Mouse (Mus musculus) liver, embryonic 12.5 days (tissue): ENCODE results near the gene Krtap13. TPM values are rescaled to one million over a fixed set of nuclear protein-coding genes. Genes with fewer than 3 reads are reported as not detected.
"Not testable (repeated sequence)": the region's sequence is repeated elsewhere in the genome, so short reads cannot be mapped to it uniquely, and the experiment has no call there.

Experiments
- ATAC-seq: fragments of 200-750 bp; cut with Nextera tagmentation; 2 replicates; pipeline ENCODE4 v1.8.0; 2017; ENCODE audit warnings: moderate number of reproducible peaks, mild to moderate bottlenecking, moderate library complexity
- H3K27ac ChIP-seq: fragments of 300-500 bp; sonication (generic); 2 replicates; pipeline ENCODE4 v1.5.1; 2016; ENCODE audit warnings: mild to moderate bottlenecking
- H3K27me3 ChIP-seq: fragments of 300-500 bp; sonication (generic); replicated peaks from 2 replicates; pipeline ENCODE4 v1.6.1; 2016; ENCODE audit warnings: mild to moderate bottlenecking, moderate library complexity
- H3K36me3 ChIP-seq: fragments of 300-500 bp; sonication (generic); 2 replicates; pipeline ENCODE4 v1.6.1; 2016; ENCODE audit warnings: mild to moderate bottlenecking, moderate library complexity
- H3K4me1 ChIP-seq: fragments of 300-500 bp; sonication (generic); 2 replicates; pipeline ENCODE4 v1.6.1; 2016
- H3K4me2 ChIP-seq: fragments of 300-500 bp; sonication (generic); 2 replicates; pipeline ENCODE4 v1.6.1; 2016; ENCODE audit warnings: mild to moderate bottlenecking, moderate library complexity
- H3K4me3 ChIP-seq: fragments of 300-500 bp; sonication (generic); 2 replicates; pipeline ENCODE4 v1.5.1; 2016; ENCODE audit warnings: mild to moderate bottlenecking, moderate library complexity
- H3K9ac ChIP-seq: fragments of 300-500 bp; sonication (generic); 2 replicates; pipeline ENCODE4 v1.6.1; 2016; ENCODE audit warnings: mild to moderate bottlenecking, moderate library complexity
- H3K9me3 ChIP-seq: fragments of 300-500 bp; sonication (generic); replicated peaks from 2 replicates; pipeline ENCODE4 v1.6.1; 2016; ENCODE audit warnings: mild to moderate bottlenecking, moderate library complexity
- WGBS: fragments of 180-500 bp; shearing (Covaris S2); methylation state at CpG from one replicate; pipeline ENCODE4 v1.1.7; 2016; ENCODE audit not compliant: insufficient replicate concordance; 5-methylcytosine and 5-hydroxymethylcytosine counted together
- polyA plus RNA-seq: library from polyadenylated mRNA; unstranded; fragments of >200 nt; fragmentation: Nextera tagmentation; extraction: Ambion mirVana; gene quantifications from 2 replicates; pipeline ENCODE4 v1.2.1, GENCODE M21; 2016

Gene Krtap13
- polyA plus RNA-seq: not detected in 2 replicates

DNA sequence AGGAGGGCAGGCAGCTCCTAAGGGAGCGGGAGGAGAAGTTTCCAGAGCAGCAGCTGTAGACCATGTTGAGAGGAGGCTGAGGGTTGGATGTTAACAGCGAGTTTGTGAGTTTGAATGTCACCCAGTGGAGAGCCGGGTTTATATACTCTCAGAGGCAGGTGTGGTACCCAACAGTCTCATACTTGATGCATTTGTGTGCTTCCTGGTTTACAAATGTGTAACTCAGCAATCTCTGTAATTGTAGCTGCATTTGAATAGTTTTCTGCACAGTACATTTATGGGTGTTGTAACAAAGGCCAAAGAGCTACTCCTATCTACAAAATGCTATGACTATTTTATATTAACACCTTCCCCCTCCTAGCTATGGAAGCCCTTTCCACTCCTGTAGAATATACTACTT lies at the start of gene Krtap13:
Gene Krtap13, minus strand, starts transcription at position 101 of the 400 bp plus-strand sequence.
- not testable (repeated sequence) for H3K36me3 ChIP-seq, ATAC-seq, H3K9ac ChIP-seq, H3K4me1 ChIP-seq, H3K9me3 ChIP-seq, H3K4me2 ChIP-seq, H3K4me3 ChIP-seq, H3K27ac ChIP-seq, H3K27me3 ChIP-seq
- 54% methylated on average over 3 of the region's 3 CpGs for WGBS

DNA sequence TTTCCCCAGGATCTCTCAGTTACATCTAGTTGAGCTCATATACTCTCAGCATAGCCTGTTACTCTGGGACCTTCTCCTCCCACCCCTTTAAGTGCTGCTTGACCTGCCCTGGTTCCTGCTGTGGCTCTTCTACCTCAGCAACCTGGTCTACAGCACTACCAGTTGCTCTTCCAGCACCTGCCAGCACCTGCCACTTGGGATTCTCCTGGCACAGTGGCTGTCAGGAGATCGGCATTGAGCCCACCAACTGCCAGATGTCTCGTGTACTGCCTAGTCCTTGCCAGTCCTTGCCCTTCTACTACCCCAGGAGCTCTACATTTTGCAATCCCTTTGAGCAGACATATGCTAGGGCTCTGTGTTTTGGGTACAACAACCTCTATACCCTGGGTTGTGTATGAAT lies 35.4 kb upstream of the Krtap13 start:
- no peaks in the 10 kb centered on the region for H3K36me3 ChIP-seq
- H3K4me2 ChIP-seq: no peak overlapping the region
- no peaks in the 10 kb centered on the region for H3K9me3 ChIP-seq
- H3K4me1 ChIP-seq: no peaks in the 10 kb centered on the region
- 46% methylated on average over 2 of the region's 2 CpGs for WGBS
- H3K27ac ChIP-seq: no peak overlapping the region
- no peak overlapping the region for H3K9ac ChIP-seq
- H3K27me3 ChIP-seq: no peaks in the 10 kb centered on the region
- H3K4me3 ChIP-seq: no peak overlapping the region
- ATAC-seq: no peak

DNA sequence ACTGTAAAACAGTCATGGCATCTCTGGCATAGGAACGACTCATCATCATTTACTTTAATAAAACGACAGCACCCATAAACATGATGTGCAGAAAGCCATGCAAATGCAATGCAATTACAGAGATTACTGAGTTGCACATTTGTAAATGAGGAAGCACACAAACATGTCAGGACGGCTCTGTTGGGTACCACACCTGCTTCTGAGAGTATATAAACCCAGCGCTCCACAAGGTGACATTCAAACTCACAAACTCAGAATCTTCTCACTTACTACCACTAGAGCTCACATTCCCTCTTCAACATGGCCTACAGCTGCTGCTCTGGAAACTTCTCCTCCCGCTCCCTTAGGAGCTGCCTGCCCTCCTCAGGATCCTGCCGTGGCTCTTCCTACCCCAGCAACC lies 26.2 kb upstream of the Krtap13 start, which contains the start of gene Gm5965:
Gene Gm5965, plus strand, starts transcription at position 301 of the 400 bp plus-strand sequence.
- Histone ChIP-seq H3K4me1 (no peaks in the 10 kb centered on the region), H3K4me2 (no peak within 1 kb of the TSS), H3K27me3 (no peaks in the 10 kb centered on the region), H3K4me3 (no peak within 1 kb of the TSS), H3K9me3 (no peaks in the 10 kb centered on the region), H3K27ac (no peak within 1 kb of the TSS), H3K9ac (no peak within 1 kb of the TSS), H3K36me3 (no peaks in the 10 kb centered on the region)
- 73% methylated on average over 6 of the region's 6 CpGs for WGBS
- ATAC-seq: no peak

DNA sequence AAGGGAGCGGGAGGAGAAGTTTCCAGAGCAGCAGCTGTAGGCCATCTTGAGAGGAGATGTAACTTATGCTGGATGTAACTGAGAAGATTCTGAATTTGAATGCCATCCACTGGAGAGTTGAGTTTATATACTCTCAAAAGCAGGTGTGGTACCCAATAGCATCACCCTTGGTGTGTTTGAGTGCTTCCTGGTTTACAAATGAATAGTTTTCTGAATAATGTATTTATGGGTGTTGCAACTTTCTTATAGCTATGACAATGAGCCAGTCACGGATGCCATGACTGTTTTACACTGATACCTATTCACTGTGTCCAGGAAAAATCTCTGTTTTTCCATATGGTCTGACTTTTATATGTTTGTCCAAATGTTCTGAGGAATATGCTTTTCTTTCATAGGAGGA lies 22.7 kb upstream of the Krtap13 start, which contains the start of gene 2310057N15Rik:
Gene 2310057N15Rik, minus strand, starts transcription at position 101 of the 400 bp plus-strand sequence.
- Histone ChIP-seq H3K4me1 (no peaks in the 10 kb centered on the region), H3K9ac (no peak within 1 kb of the TSS), H3K27me3 (no peaks in the 10 kb centered on the region), H3K9me3 (no peaks in the 10 kb centered on the region), H3K36me3 (no peaks in the 10 kb centered on the region), H3K4me3 (no peak within 1 kb of the TSS), H3K27ac (no peak within 1 kb of the TSS), H3K4me2 (no peak within 1 kb of the TSS)
- ATAC-seq: no peak
- 42% methylated on average over 2 of the region's 2 CpGs for WGBS

DNA sequence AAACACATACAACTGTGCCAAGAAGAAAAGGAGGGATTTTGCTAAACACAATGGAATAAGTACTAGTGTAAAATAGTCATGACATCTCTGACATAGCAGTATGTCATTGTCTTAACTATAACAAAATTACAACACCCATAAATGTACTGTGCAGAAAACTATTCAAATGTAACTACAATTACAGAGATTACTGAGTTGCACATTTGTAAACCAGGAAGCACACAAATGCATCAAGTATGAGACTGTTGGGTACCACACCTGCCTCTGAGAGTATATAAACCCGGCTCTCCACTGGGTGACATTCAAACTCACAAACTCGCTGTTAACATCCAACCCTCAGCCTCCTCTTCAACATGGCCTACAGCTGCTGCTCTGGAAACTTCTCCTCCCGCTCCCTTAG lies 7.1 kb upstream of the Krtap13 start, which contains the start of gene 2310034C09Rik:
Gene 2310034C09Rik, plus strand, starts transcription at position 301 of the 400 bp plus-strand sequence.
- not testable (repeated sequence) for H3K36me3 ChIP-seq

DNA sequence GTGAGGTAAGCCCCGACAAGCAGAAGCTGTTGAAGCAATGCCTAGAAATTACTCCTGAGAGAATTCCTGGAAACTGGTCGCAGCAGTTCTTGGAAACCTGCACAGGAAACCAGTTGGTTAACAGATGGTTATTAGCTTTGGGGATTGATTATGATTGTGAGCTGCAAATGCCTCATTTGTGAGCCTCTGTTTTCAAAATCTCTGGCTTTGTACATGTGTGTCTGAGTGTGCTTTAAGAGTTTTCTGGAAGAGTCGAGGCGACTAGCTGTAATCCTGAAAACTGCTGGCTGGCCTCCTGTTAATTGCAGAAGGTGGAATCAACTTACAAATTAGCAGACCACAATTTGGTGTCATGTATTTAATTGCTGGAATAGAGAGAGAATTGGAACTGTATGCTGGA lies 3.5 kb downstream of the Krtap13 start:
- H3K4me2 ChIP-seq: no peak overlapping the region
- ATAC-seq: no peak
- no peak overlapping the region for H3K9ac ChIP-seq
- H3K9me3 ChIP-seq: no peaks in the 10 kb centered on the region
- H3K27me3 ChIP-seq: no peaks in the 10 kb centered on the region
- no peaks in the 10 kb centered on the region for H3K4me1 ChIP-seq
- 65% methylated on average over 4 of the region's 4 CpGs for WGBS
- no peaks in the 10 kb centered on the region for H3K36me3 ChIP-seq
- H3K4me3 ChIP-seq: no peak overlapping the region
- no peak overlapping the region for H3K27ac ChIP-seq

More for the DNA sequence above, 7.1 kb upstream of the Krtap13 start, which contains the start of gene 2310034C09Rik:
- not testable (repeated sequence) for H3K4me3 ChIP-seq, H3K27ac ChIP-seq, H3K4me2 ChIP-seq, H3K4me1 ChIP-seq, H3K9ac ChIP-seq, H3K9me3 ChIP-seq, H3K27me3 ChIP-seq, ATAC-seq
- 66% methylated on average over 3 of the region's 3 CpGs for WGBS

DNA sequence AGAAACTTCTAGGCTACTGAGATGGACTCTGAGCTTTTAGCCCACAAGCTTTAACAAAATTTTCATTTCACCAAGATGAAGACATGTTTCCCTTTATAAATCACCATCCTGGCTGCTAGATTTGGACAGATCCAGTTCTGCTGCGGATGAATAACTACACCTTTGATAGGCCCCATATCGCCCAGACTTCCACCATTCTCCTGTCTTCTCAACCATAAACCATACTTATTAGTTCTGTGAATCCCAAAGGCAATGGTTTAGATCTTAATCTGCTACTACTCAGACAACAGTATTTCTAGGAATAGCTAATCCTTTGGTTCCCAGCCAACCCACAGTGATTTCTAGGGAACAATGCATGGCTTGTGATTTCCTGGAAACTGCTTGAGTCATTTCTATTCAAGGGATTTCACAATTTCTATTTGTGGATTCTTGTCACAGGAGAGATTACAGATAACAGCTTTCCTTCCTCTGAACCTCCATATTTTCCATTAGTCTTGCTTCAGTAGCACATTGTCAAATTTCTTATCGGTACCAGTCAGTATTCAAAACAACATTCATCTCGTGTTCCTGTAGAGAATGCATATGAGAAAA lies 6.6 kb downstream of the Krtap13 start:
- 57% methylated on average over 4 of the region's 4 CpGs for WGBS
- H3K4me2 ChIP-seq: no peak overlapping the region
- H3K4me1 ChIP-seq: no peaks in the 10 kb centered on the region
- no peak for ATAC-seq
- no peak overlapping the region for H3K4me3 ChIP-seq
- no peaks in the 10 kb centered on the region for H3K9me3 ChIP-seq
- H3K27ac ChIP-seq: no peak overlapping the region
- no peak overlapping the region for H3K9ac ChIP-seq
- no peaks in the 10 kb centered on the region for H3K36me3 ChIP-seq
- H3K27me3 ChIP-seq: no peaks in the 10 kb centered on the region

DNA sequence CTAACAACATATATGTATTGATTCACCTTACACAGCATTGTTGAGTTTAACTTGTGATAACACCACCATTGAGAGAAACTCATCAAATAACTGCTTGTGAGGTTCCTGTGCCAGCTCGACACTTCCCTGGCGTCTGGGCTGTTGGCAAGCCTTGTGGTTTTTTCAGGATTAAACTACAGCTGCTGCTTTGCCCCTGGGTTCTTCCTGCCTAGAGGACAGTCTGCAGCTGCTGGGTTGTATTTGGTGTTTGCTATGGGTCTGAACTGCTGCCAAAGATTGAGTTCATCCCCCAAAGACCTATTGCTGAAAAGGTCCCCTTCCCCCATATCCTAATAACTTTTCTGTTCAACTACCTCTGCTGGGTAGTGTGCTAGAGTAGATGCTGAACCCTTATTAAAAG lies 16.0 kb downstream of the Krtap13 start:
- Histone ChIP-seq H3K4me2 (no peak overlapping the region), H3K4me1 (no peaks in the 10 kb centered on the region), H3K9ac (no peak overlapping the region), H3K36me3 (no peaks in the 10 kb centered on the region), H3K9me3 (no peaks in the 10 kb centered on the region), H3K27ac (no peak overlapping the region), H3K27me3 (no peaks in the 10 kb centered on the region), H3K4me3 (no peak overlapping the region)
- ATAC-seq: no peak
- WGBS: 64% methylated on average over 2 of the region's 2 CpGs

DNA sequence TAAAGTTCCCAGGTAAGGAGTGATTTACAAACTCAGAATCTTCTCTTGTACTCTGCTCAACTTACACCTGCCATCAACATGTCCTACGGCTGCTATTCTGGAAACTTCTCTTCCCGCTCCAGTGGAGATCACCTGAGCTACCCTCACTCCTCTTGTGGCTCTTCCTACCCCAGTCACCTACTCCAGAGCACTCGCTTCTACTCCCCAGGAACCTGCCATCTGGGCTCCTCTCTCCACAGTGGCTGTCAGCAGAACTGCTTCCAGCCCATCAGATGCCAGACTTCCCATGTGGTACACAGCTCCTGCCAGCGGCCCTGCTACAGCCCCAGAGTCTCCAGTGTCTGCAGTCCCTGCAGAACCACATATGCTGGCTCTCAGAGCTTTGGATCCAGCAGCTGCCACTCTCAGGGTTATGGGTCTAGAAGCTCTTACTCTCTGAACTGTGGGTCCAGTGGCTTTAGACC lies 22.6 kb downstream of the Krtap13 start, which contains the start of gene Krtap13-1:
Gene Krtap13-1, plus strand, starts transcription at position 51 of the 464 bp plus-strand sequence.
- ATAC-seq: no peak
- Histone ChIP-seq H3K27me3 (no peaks in the 10 kb centered on the region), H3K27ac (no peak within 1 kb of the TSS), H3K36me3 (no peaks in the 10 kb centered on the region), H3K9ac (no peak within 1 kb of the TSS), H3K4me2 (no peak within 1 kb of the TSS), H3K9me3 (no peaks in the 10 kb centered on the region), H3K4me1 (no peaks in the 10 kb centered on the region), H3K4me3 (no peak within 1 kb of the TSS)
- WGBS: 63% methylated on average over 4 of the region's 4 CpGs

DNA sequence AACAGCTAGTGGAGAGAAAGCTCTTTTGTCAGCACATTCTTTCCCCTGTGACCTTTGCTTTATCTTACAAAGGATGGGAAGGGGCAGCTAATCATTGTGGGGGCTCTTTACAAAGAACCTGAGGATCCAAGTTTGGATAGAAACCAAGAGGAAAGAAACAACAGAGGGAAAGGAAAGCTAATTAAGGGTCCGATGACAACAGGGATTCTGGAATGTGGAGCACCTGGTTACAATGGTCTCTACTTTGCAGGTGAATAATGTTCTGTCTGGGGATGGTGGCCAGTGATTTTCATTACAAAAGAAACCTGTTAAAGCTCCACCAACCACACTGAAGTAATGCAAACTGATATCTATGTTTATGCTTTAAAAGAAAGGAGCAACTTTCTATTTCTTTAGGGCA lies 31.4 kb downstream of the Krtap13 start:
- Histone ChIP-seq H3K4me3 (no peak overlapping the region), H3K27ac (no peak overlapping the region), H3K9me3 (no peaks in the 10 kb centered on the region), H3K27me3 (no peaks in the 10 kb centered on the region), H3K4me2 (no peak overlapping the region), H3K36me3 (no peaks in the 10 kb centered on the region), H3K9ac (no peak overlapping the region), H3K4me1 (no peaks in the 10 kb centered on the region)
- ATAC-seq: no peak
- 36% methylated on average over 1 of the region's 1 CpGs for WGBS

DNA sequence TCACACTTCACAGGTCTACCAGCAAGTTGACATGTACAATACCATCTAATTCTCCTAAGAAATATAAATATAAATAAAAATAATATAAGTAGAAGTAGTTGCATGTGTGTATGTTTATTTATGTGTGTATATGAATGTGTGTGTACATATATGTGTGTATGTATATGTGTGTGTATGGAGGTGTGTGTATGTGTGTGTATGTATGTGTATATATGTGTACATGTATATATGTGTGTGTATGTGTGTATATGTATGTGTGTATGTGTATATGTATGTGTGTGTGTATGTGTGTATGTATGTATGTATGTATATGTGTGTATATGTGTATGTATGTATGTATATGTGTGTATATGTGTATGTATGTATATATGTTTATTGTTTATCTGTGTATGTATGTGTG lies 34.9 kb downstream of the Krtap13 start:
- no peaks in the 10 kb centered on the region for H3K36me3 ChIP-seq
- H3K9me3 ChIP-seq: no peaks in the 10 kb centered on the region
- no peak overlapping the region for H3K9ac ChIP-seq
- H3K4me3 ChIP-seq: no peak overlapping the region
- H3K27me3 ChIP-seq: no peaks in the 10 kb centered on the region
- H3K27ac ChIP-seq: no peak overlapping the region
- no peak for ATAC-seq
- H3K4me1 ChIP-seq: no peaks in the 10 kb centered on the region
- H3K4me2 ChIP-seq: no peak overlapping the region

DNA sequence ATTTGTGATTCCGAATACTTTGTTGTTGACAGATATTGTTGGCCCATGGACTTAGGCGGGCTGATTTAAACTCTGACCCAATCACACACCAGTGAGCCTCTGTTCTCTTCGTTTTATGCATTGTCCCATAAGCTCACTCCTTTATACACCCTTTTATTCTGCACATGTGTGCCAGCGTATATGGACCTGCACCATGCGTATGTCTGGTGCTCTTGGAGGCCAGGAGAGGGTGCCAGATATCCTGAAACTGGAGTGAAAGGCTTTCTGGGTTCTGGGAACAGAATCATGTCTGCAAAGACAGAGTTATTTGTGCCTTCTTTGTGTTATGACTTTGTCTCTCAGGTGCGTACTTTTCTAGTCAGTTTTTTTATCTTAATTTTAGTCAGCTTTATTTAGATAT lies 40.2 kb downstream of the Krtap13 start:
- H3K4me2 ChIP-seq: no peak overlapping the region
- no peaks in the 10 kb centered on the region for H3K4me1 ChIP-seq
- no peaks in the 10 kb centered on the region for H3K9me3 ChIP-seq
- no peaks in the 10 kb centered on the region for H3K27me3 ChIP-seq
- no peak overlapping the region for H3K9ac ChIP-seq
- no peak for ATAC-seq
- no peak overlapping the region for H3K27ac ChIP-seq
- 67% methylated on average over 6 of the region's 6 CpGs for WGBS
- no peak overlapping the region for H3K4me3 ChIP-seq
- no peaks in the 10 kb centered on the region for H3K36me3 ChIP-seq

DNA sequence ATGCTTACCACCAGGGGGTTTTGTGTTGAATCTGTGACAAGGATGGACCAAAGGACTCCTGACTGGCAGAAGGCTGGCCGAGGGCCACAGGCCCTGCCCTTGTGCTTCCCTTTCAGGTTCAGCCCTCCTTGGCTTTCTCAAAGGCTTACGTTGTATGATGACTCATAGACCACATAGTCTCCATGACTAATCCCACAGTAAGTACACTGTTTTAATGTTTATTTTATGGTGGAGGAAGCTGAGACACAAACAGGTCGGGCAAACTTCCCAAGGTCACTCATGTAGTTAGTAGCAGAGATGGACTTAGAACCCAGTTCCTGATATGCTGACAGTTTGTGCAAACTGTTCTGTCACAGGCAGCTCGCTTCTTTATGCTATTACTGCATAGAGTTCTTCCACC lies 40.7 kb downstream of the Krtap13 start:
- Histone ChIP-seq H3K36me3 (no peaks in the 10 kb centered on the region), H3K4me1 (no peaks in the 10 kb centered on the region), H3K9me3 (no peaks in the 10 kb centered on the region), H3K4me2 (no peak overlapping the region), H3K27me3 (no peaks in the 10 kb centered on the region), H3K27ac (no peak overlapping the region), H3K9ac (no peak overlapping the region), H3K4me3 (no peak overlapping the region)
- ATAC-seq: no peak
- 54% methylated on average over 4 of the region's 4 CpGs for WGBS
